Mouse (Mus musculus) lung, embryonic 15.5 days (tissue): ENCODE data around the gene Il12rb2. TPM values are rescaled to one million over a fixed set of nuclear protein-coding genes. Genes with fewer than 3 reads are reported as not detected.

Source experiments
- ATAC-seq: fragments of 200-750 bp; cut with Nextera tagmentation; 2 replicates; pipeline ENCODE4 v1.8.0; 2017; ENCODE audit warnings: moderate number of reproducible peaks, borderline replicate concordance; ENCODE audit not compliant: low FRiP score, low TSS enrichment; ENCODE audit errors: extremely low read depth
- H3K27ac ChIP-seq: fragments of 300-500 bp; sonication (generic); 2 replicates; pipeline ENCODE4 v1.5.1; 2015; ENCODE audit warnings: moderate library complexity, mild to moderate bottlenecking, inconsistent platforms
- H3K27me3 ChIP-seq: fragments of 300-500 bp; sonication (generic); 2 replicates; pipeline ENCODE4 v1.6.1; 2015; ENCODE audit warnings: inconsistent platforms
- H3K36me3 ChIP-seq: fragments of 300-500 bp; sonication (generic); 2 replicates; pipeline ENCODE4 v1.6.1; 2015; ENCODE audit warnings: inconsistent platforms
- H3K4me1 ChIP-seq: fragments of 300-500 bp; sonication (generic); 2 replicates; pipeline ENCODE4 v1.6.1; 2015; ENCODE audit warnings: inconsistent platforms
- H3K4me2 ChIP-seq: fragments of 300-500 bp; sonication (generic); 2 replicates; pipeline ENCODE4 v1.6.1; 2015; ENCODE audit warnings: inconsistent platforms, mild to moderate bottlenecking, moderate library complexity
- H3K4me3 ChIP-seq: fragments of 300-500 bp; sonication (generic); 2 replicates; pipeline ENCODE4 v1.5.1; 2015; ENCODE audit warnings: mild to moderate bottlenecking, inconsistent platforms
- H3K9ac ChIP-seq: fragments of 300-500 bp; sonication (generic); 2 replicates; pipeline ENCODE4 v1.6.1; 2015; ENCODE audit warnings: inconsistent platforms
- H3K9me3 ChIP-seq: fragments of 300-500 bp; sonication (generic); 2 replicates; pipeline ENCODE4 v1.6.1; 2016; ENCODE audit warnings: inconsistent platforms
- WGBS: fragments of 180-500 bp; shearing (Covaris S2); methylation state at CpG from one replicate; pipeline ENCODE4 v1.1.7; 2015; 5-methylcytosine and 5-hydroxymethylcytosine counted together
- polyA plus RNA-seq: library from polyadenylated mRNA; unstranded; fragments of >200 nt; fragmentation: Nextera tagmentation; extraction: Ambion mirVana; gene quantifications from 2 replicates; pipeline ENCODE4 v1.2.1, GENCODE M21; 2015

Gene Il12rb2
- polyA plus RNA-seq, 1 experiment from 2014 or later = 0.54 TPM

GRCm38 (mm10) chr6:67317827-67318338, 58.1 kb downstream of the Il12rb2 start:
- Histone ChIP-seq H3K4me2 (no peak overlapping the region), H3K4me1 (no peaks in the 10 kb centered on the region), H3K27me3 (no peaks in the 10 kb centered on the region), H3K9me3 (no peaks in the 10 kb centered on the region), H3K36me3 (no peaks in the 10 kb centered on the region), H3K27ac (no peak overlapping the region), H3K9ac (no peak overlapping the region), H3K4me3 (no peak overlapping the region)
- WGBS = 75% methylated on average over 8 of the region's 8 CpGs
- no peak for ATAC-seq

- ATAC-seq = no peak
- no peaks in the 10 kb centered on the region for H3K4me1 ChIP-seq
- WGBS = 60% methylated on average over 5 of the region's 5 CpGs
- no peaks in the 10 kb centered on the region for H3K36me3 ChIP-seq
- no peaks in the 10 kb centered on the region for H3K27me3 ChIP-seq
- H3K9me3 ChIP-seq = no peaks in the 10 kb centered on the region
- no peak overlapping the region for H3K9ac ChIP-seq
- H3K4me2 ChIP-seq = no peak overlapping the region
- no peak overlapping the region for H3K27ac ChIP-seq
- no peak overlapping the region for H3K4me3 ChIP-seq
These were observed 58.9 kb downstream of the Il12rb2 start for GRCm38 (mm10) chr6:67317068-67317467.

- Histone ChIP-seq H3K4me1 (no peaks in the 10 kb centered on the region), H3K4me2 (no peak overlapping the region), H3K27ac (no peak overlapping the region), H3K36me3 (no peaks in the 10 kb centered on the region), H3K9ac (no peak overlapping the region), H3K27me3 (no peaks in the 10 kb centered on the region), H3K4me3 (no peak overlapping the region), H3K9me3 (no peaks in the 10 kb centered on the region)
- 82% methylated on average over 1 of the region's 1 CpGs for WGBS
- no peak for ATAC-seq
These were observed 61.3 kb downstream of the Il12rb2 start for GRCm38 (mm10) chr6:67314697-67315096.

GRCm38 (mm10) chr6:67309752-67310151, 66.2 kb downstream of the Il12rb2 start:
- Histone ChIP-seq H3K9me3 (no peaks in the 10 kb centered on the region), H3K27me3 (no peaks in the 10 kb centered on the region), H3K36me3 (no peaks in the 10 kb centered on the region), H3K4me2 (no peak overlapping the region), H3K4me1 (no peaks in the 10 kb centered on the region), H3K9ac (no peak overlapping the region), H3K27ac (no peak overlapping the region), H3K4me3 (no peak overlapping the region)
- WGBS = 75% methylated on average over 3 of the region's 3 CpGs
- no peak for ATAC-seq

- no peak overlapping the region for H3K9ac ChIP-seq
- no peak overlapping the region for H3K27ac ChIP-seq
- no peaks in the 10 kb centered on the region for H3K36me3 ChIP-seq
- H3K4me3 ChIP-seq = no peak overlapping the region
- 84% methylated on average over 3 of the region's 3 CpGs for WGBS
- H3K4me2 ChIP-seq = no peak overlapping the region
- no peaks in the 10 kb centered on the region for H3K27me3 ChIP-seq
- H3K4me1 ChIP-seq = no peaks in the 10 kb centered on the region
- ATAC-seq = no peak
- H3K9me3 ChIP-seq = no peaks in the 10 kb centered on the region
These were observed 67.0 kb downstream of the Il12rb2 start for GRCm38 (mm10) chr6:67308994-67309393.

GRCm38 (mm10) chr6:67303210-67303609, 72.8 kb downstream of the Il12rb2 start:
- no peaks in the 10 kb centered on the region for H3K4me1 ChIP-seq
- 55% methylated on average over 10 of the region's 10 CpGs for WGBS
- H3K4me2 ChIP-seq = no peak overlapping the region
- no peak overlapping the region for H3K9ac ChIP-seq
- no peaks in the 10 kb centered on the region for H3K27me3 ChIP-seq
- H3K4me3 ChIP-seq = no peak overlapping the region
- H3K9me3 ChIP-seq = no peaks in the 10 kb centered on the region
- ATAC-seq = no peak
- H3K27ac ChIP-seq = no peak overlapping the region
- H3K36me3 ChIP-seq = no peaks in the 10 kb centered on the region

- WGBS = 65% methylated on average over 4 of the region's 4 CpGs
These were observed 73.5 kb downstream of the Il12rb2 start for GRCm38 (mm10) chr6:67302471-67302870.

GRCm38 (mm10) chr6:67301230-67301629, 74.8 kb downstream of the Il12rb2 start:
- Histone ChIP-seq H3K9ac (no peak overlapping the region), H3K27ac (no peak overlapping the region)
- ATAC-seq = no peak

More at GRCm38 (mm10) chr6:67302471-67302870, 73.5 kb downstream of the Il12rb2 start:
- no peak overlapping the region for H3K4me2 ChIP-seq
- no peaks in the 10 kb centered on the region for H3K27me3 ChIP-seq
- H3K36me3 ChIP-seq = no peaks in the 10 kb centered on the region
- H3K9me3 ChIP-seq = no peaks in the 10 kb centered on the region
- H3K27ac ChIP-seq = no peak overlapping the region
- H3K4me1 ChIP-seq = no peaks in the 10 kb centered on the region
- no peak overlapping the region for H3K9ac ChIP-seq
- H3K4me3 ChIP-seq = no peak overlapping the region
- ATAC-seq = no peak

GRCm38 (mm10) chr6:67300710-67301163, 75.3 kb downstream of the Il12rb2 start:
- ATAC-seq = 0 out of 2 replicates have a peak, but pooled peaks have one; percentile 23
- H3K4me3 ChIP-seq = no peak overlapping the region

More at GRCm38 (mm10) chr6:67301230-67301629, 74.8 kb downstream of the Il12rb2 start:
- H3K4me1 ChIP-seq = no peaks in the 10 kb centered on the region
- WGBS = 84% methylated on average over 3 of the region's 3 CpGs
- H3K27me3 ChIP-seq = no peaks in the 10 kb centered on the region
- H3K9me3 ChIP-seq = no peaks in the 10 kb centered on the region
- H3K4me2 ChIP-seq = no peak overlapping the region
- no peaks in the 10 kb centered on the region for H3K36me3 ChIP-seq
- no peak overlapping the region for H3K4me3 ChIP-seq

GRCm38 (mm10) chr6:67300300-67300699, 75.7 kb downstream of the Il12rb2 start:
- ATAC-seq = no peak
- no peak overlapping the region for H3K27ac ChIP-seq
- no peaks in the 10 kb centered on the region for H3K27me3 ChIP-seq
- no peaks in the 10 kb centered on the region for H3K9me3 ChIP-seq
- no peaks in the 10 kb centered on the region for H3K4me1 ChIP-seq
- no peak overlapping the region for H3K4me3 ChIP-seq
- no peak overlapping the region for H3K4me2 ChIP-seq
- H3K9ac ChIP-seq = no peak overlapping the region
- H3K36me3 ChIP-seq = no peaks in the 10 kb centered on the region
- WGBS = 41% methylated on average over 4 of the region's 4 CpGs

More at GRCm38 (mm10) chr6:67300710-67301163, 75.3 kb downstream of the Il12rb2 start:
- Histone ChIP-seq H3K4me1 (no peaks in the 10 kb centered on the region), H3K27ac (no peak overlapping the region), H3K9ac (no peak overlapping the region), H3K4me2 (no peak overlapping the region), H3K9me3 (no peaks in the 10 kb centered on the region), H3K27me3 (no peaks in the 10 kb centered on the region), H3K36me3 (no peaks in the 10 kb centered on the region)
- 30% methylated on average over 6 of the region's 6 CpGs for WGBS

GRCm38 (mm10) chr6:67298742-67299141, 77.2 kb downstream of the Il12rb2 start:
- no peaks in the 10 kb centered on the region for H3K4me1 ChIP-seq
- no peak overlapping the region for H3K9ac ChIP-seq
- H3K27me3 ChIP-seq = no peaks in the 10 kb centered on the region
- H3K9me3 ChIP-seq = no peaks in the 10 kb centered on the region
- H3K4me2 ChIP-seq = no peak overlapping the region
- WGBS = 69% methylated on average over 5 of the region's 5 CpGs
- H3K4me3 ChIP-seq = no peak overlapping the region
- no peak overlapping the region for H3K27ac ChIP-seq
- ATAC-seq = no peak
- no peaks in the 10 kb centered on the region for H3K36me3 ChIP-seq

- Histone ChIP-seq H3K9me3 (no peaks in the 10 kb centered on the region), H3K4me3 (no peak overlapping the region), H3K27ac (no peak overlapping the region), H3K4me1 (no peaks in the 10 kb centered on the region), H3K36me3 (no peaks in the 10 kb centered on the region), H3K27me3 (no peaks in the 10 kb centered on the region), H3K4me2 (no peak overlapping the region), H3K9ac (no peak overlapping the region)
- ATAC-seq = no peak
- 44% methylated on average over 5 of the region's 5 CpGs for WGBS
These were observed 79.9 kb downstream of the Il12rb2 start for GRCm38 (mm10) chr6:67296126-67296525.
